Mouse (Mus musculus) thymus, adult 2 months (tissue): ENCODE measurements around the gene Iqgap2.

Experiments
- CTCF ChIP-seq: fragments of 200-500 bp; IDR thresholded peaks from 2 replicates; pipeline ENCODE4 v1.5.1; 2012; ENCODE audit warnings: mild to moderate bottlenecking, control low read depth, low read length, moderate library complexity, borderline replicate concordance; ENCODE audit not compliant: control insufficient read depth, poor library complexity, insufficient read depth; ENCODE audit errors: extremely low read depth
- POLR2A ChIP-seq: fragments of 200-500 bp; IDR thresholded peaks from 2 replicates; pipeline ENCODE4 v1.6.1; 2012; ENCODE audit warnings: mild to moderate bottlenecking, low read length, control low read depth, moderate library complexity; ENCODE audit not compliant: control insufficient read depth, poor library complexity, insufficient read depth; ENCODE audit errors: extremely low read depth

DNA sequence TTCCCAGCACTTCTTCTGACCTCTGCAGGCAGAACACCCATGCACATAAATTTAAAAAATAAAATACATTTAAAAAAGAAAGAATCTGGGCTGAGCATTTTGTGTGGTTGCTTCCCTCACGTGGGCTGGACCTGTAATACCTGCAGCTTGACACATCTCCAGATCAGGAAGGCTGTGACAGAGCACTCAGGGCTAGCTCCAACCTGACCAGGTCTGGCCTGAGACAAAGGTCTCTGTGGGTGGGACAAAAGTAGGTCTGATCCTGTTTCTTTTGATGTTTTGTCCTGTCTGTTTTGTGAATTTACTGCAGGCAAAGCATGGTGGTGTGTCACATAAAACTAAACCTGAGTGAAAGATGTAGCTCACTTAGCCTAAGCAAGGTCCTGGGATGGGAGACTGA, 309.9 kb downstream of the Iqgap2 start:
- TF ChIP-seq POLR2A (no peak), CTCF (no peak)
